Mouse (Mus musculus) forebrain, embryonic 11.5 days (tissue): ENCODE measurements at regions not wholly inside any gene's neighbourhood (a gene's known extent, or its start where the extent isn't known, plus 50 kb on each side); places are given as distances from the start of the nearest gene placed in this dataset.
A peak's percentile ranks its signal among the peaks of the same experiment; 100 is the strongest.

Source experiments
- ATAC-seq: fragments of 200-750 bp; cut with Nextera tagmentation; replicated peaks from 2 replicates; pipeline ENCODE4 v1.8.0; 2017; ENCODE audit warnings: moderate TSS enrichment; ENCODE audit not compliant: low FRiP score
- DNase-seq: peaks from one replicate; pipeline ENCODE4 v3.0.0-alpha.2; 2017; ENCODE audit warnings: low spot score
- H3K27ac ChIP-seq: fragments of 300-500 bp; sonication (generic); 2 replicates; pipeline ENCODE4 v1.5.1; 2014; ENCODE audit warnings: low read depth, low read length
- H3K27me3 ChIP-seq: fragments of 300-500 bp; sonication (generic); 2 replicates; pipeline ENCODE4 v1.6.1; 2014; ENCODE audit warnings: mild to moderate bottlenecking, low read length, mixed read lengths; ENCODE audit not compliant: control insufficient read depth, insufficient read depth
- H3K36me3 ChIP-seq: fragments of 300-500 bp; sonication (generic); 2 replicates; pipeline ENCODE4 v1.6.1; 2014; ENCODE audit warnings: mild to moderate bottlenecking, low read length, moderate library complexity, mixed read lengths; ENCODE audit not compliant: control insufficient read depth, insufficient read depth
- H3K4me1 ChIP-seq: fragments of 300-500 bp; sonication (generic); replicated peaks from 2 replicates; pipeline ENCODE4 v1.6.1; 2014; ENCODE audit warnings: low read length, mixed read lengths; ENCODE audit not compliant: control insufficient read depth, insufficient read depth
- H3K4me2 ChIP-seq: fragments of 300-500 bp; sonication (generic); 2 replicates; pipeline ENCODE4 v1.6.1; 2014; ENCODE audit warnings: low read depth, mild to moderate bottlenecking, low read length, moderate library complexity, mixed read lengths; ENCODE audit not compliant: severe bottlenecking
- H3K4me3 ChIP-seq: fragments of 300-500 bp; sonication (generic); 2 replicates; pipeline ENCODE4 v1.5.1; 2014; ENCODE audit warnings: low read depth, low read length
- H3K9ac ChIP-seq: fragments of 300-500 bp; sonication (generic); 2 replicates; pipeline ENCODE4 v1.6.1; 2014; ENCODE audit warnings: low read length
- H3K9me3 ChIP-seq: fragments of 300-500 bp; sonication (generic); 2 replicates; pipeline ENCODE4 v1.6.1; 2016; ENCODE audit warnings: low read length, mixed read lengths; ENCODE audit not compliant: control insufficient read depth
- WGBS: fragments of 180-500 bp; shearing (Covaris S2); extraction: QIAGEN DNeasy Blood & Tissue Kit; methylation state at CpG from one replicate; pipeline ENCODE4 v1.1.7; 2014; 5-methylcytosine and 5-hydroxymethylcytosine counted together

DNA sequence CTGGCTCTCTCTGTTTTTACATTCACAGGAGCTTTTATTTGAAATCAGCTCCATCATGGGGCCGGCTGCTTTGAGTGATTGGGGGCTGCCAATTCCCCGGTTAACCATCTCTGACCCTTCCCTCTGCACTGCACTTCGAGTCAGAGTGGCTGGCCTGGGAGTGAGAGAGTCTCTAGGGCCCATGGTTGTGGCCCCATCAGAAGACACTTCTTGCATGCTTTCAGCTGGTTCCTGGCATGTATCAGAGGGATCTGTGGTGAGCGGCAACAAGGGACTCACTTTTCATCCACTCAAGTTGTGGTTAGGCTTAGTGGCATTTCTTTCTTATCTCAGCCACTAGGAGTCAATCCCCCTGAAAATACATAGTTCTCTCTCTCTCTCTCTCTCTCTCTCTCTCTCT lies 341.8 kb upstream of the Adgrl2 start:
- Histone ChIP-seq H3K27ac (no peak overlapping the region), H3K4me2 (no peak overlapping the region), H3K4me3 (no peak overlapping the region), H3K36me3 (no peaks in the 10 kb centered on the region), H3K9me3 (no peaks in the 10 kb centered on the region), H3K4me1 (peaks cover 13% of the 10 kb centered on the region), H3K9ac (no peak overlapping the region), H3K27me3 (no peaks in the 10 kb centered on the region)
- ATAC-seq (peak; percentile 16; the same call in 1 of the 2 replicates), DNase-seq (peak; percentile 57)
- WGBS: 11% methylated on average over 4 of the region's 4 CpGs

DNA sequence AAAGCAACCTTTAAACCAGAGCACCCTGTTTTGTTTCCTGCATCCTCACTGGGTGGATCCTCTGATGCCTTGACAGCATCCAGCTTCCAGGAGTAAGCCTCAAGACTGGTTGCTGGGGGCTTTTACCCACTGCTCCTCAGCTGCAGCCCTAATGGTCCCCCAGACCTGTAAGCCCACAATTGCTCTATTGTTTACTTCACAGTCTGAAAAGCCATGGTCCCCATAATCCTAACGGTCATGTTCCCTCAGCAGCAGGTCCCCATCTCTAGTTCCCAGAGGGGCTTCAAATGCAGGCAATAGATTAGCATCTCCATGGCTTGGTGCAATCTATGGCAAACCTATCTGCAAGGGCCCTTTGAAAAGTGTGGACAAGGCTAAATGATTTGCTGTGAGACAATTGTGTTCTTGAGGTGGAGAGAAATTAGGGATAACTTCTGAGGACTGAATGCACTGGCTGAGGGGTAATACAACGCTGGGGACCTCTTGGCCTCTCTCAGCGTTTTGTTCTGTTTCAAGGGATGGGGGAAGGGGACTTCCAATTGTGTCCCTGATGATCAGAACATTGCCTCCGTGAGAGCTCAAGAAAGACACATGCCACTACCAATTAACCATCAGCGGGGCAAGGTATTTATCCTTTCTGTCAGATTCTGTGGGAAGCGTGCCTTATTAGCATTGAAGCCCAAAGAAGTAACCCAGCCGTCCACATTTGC lies 341.1 kb upstream of the Adgrl2 start:
- Histone ChIP-seq H3K4me3 (no peak overlapping the region), H3K27ac (peak overlapping the region; percentile 19; the same call in 1 of the 2 replicates), H3K27me3 (no peaks in the 10 kb centered on the region), H3K4me1 (peaks cover 13% of the 10 kb centered on the region), H3K36me3 (no peaks in the 10 kb centered on the region), H3K4me2 (peak overlapping the region; percentile 12; the same call in 1 of the 2 replicates), H3K9ac (no peak overlapping the region), H3K9me3 (no peaks in the 10 kb centered on the region)
- DNase-seq (peak; percentile 52), ATAC-seq (peak; percentile 78)
- 8% methylated on average over 7 of the region's 7 CpGs for WGBS

GRCm38 (mm10) chr3:149330716-149331115 lies 340.4 kb upstream of the Adgrl2 start:
- ATAC-seq: no peak
- no peaks in the 10 kb centered on the region for H3K36me3 ChIP-seq
- H3K4me3 ChIP-seq: no peak overlapping the region
- 64% methylated on average over 10 of the region's 10 CpGs for WGBS
- peaks cover 13% of the 10 kb centered on the region for H3K4me1 ChIP-seq
- H3K9ac ChIP-seq: no peak overlapping the region
- H3K27ac ChIP-seq: peak overlapping the region; percentile 19; the same call in 1 of the 2 replicates
- H3K4me2 ChIP-seq: no peak overlapping the region
- no peaks in the 10 kb centered on the region for H3K9me3 ChIP-seq
- peak; percentile 51 for DNase-seq
- H3K27me3 ChIP-seq: no peaks in the 10 kb centered on the region

GRCm38 (mm10) chr3:149330041-149330440 lies 339.7 kb upstream of the Adgrl2 start:
- H3K36me3 ChIP-seq: no peaks in the 10 kb centered on the region
- H3K4me2 ChIP-seq: no peak overlapping the region
- ATAC-seq (no peak), DNase-seq (no peak)
- no peak overlapping the region for H3K9ac ChIP-seq
- H3K27me3 ChIP-seq: no peaks in the 10 kb centered on the region
- WGBS: 71% methylated on average over 10 of the region's 10 CpGs
- peaks cover 13% of the 10 kb centered on the region for H3K4me1 ChIP-seq
- no peaks in the 10 kb centered on the region for H3K9me3 ChIP-seq
- no peak overlapping the region for H3K4me3 ChIP-seq
- no peak overlapping the region for H3K27ac ChIP-seq

- WGBS: 89% methylated on average over 6 of the region's 6 CpGs
- H3K4me1 ChIP-seq: peaks cover 13% of the 10 kb centered on the region
- no peak overlapping the region for H3K4me3 ChIP-seq
Observed at GRCm38 (mm10) chr3:149329615-149330014, 339.3 kb upstream of the Adgrl2 start.

GRCm38 (mm10) chr3:149326664-149327063 lies 336.3 kb upstream of the Adgrl2 start:
- Histone ChIP-seq H3K27me3 (no peaks in the 10 kb centered on the region), H3K4me2 (no peak overlapping the region), H3K27ac (no peak overlapping the region), H3K36me3 (no peaks in the 10 kb centered on the region), H3K9ac (no peak overlapping the region), H3K9me3 (no peaks in the 10 kb centered on the region), H3K4me1 (peaks cover 6% of the 10 kb centered on the region; the same call in 1 of the 2 replicates), H3K4me3 (no peak overlapping the region)
- ATAC-seq: no peak
- DNase-seq: no peak
- 73% methylated on average over 5 of the region's 5 CpGs for WGBS

More at GRCm38 (mm10) chr3:149329615-149330014, 339.3 kb upstream of the Adgrl2 start:
- no peak overlapping the region for H3K27ac ChIP-seq
- H3K4me2 ChIP-seq: no peak overlapping the region
- no peak for DNase-seq
- H3K27me3 ChIP-seq: no peaks in the 10 kb centered on the region
- no peak for ATAC-seq
- H3K9me3 ChIP-seq: no peaks in the 10 kb centered on the region
- no peak overlapping the region for H3K9ac ChIP-seq
- H3K36me3 ChIP-seq: no peaks in the 10 kb centered on the region

- no peaks in the 10 kb centered on the region for H3K9me3 ChIP-seq
- H3K27me3 ChIP-seq: no peaks in the 10 kb centered on the region
- H3K4me1 ChIP-seq: no peaks in the 10 kb centered on the region
- H3K9ac ChIP-seq: no peak overlapping the region
- 64% methylated on average over 2 of the region's 2 CpGs for WGBS
- no peak overlapping the region for H3K4me3 ChIP-seq
- H3K36me3 ChIP-seq: no peaks in the 10 kb centered on the region
- H3K27ac ChIP-seq: no peak overlapping the region
- ATAC-seq (no peak), DNase-seq (no peak)
- no peak overlapping the region for H3K4me2 ChIP-seq
Observed at GRCm38 (mm10) chr3:149324088-149324487, 333.7 kb upstream of the Adgrl2 start.

- no peak overlapping the region for H3K27ac ChIP-seq
- 75% methylated on average over 9 of the region's 9 CpGs for WGBS
- H3K9ac ChIP-seq: no peak overlapping the region
- H3K9me3 ChIP-seq: no peaks in the 10 kb centered on the region
- no peaks in the 10 kb centered on the region for H3K36me3 ChIP-seq
- ATAC-seq (no peak), DNase-seq (no peak)
- 0 out of 2 replicates have a peak, but pooled peaks cover 4% of the 10 kb centered on the region for H3K4me1 ChIP-seq
- H3K4me2 ChIP-seq: no peak overlapping the region
- H3K27me3 ChIP-seq: no peaks in the 10 kb centered on the region
- H3K4me3 ChIP-seq: no peak overlapping the region
Observed at GRCm38 (mm10) chr3:149318728-149319127, 328.4 kb upstream of the Adgrl2 start.

DNA sequence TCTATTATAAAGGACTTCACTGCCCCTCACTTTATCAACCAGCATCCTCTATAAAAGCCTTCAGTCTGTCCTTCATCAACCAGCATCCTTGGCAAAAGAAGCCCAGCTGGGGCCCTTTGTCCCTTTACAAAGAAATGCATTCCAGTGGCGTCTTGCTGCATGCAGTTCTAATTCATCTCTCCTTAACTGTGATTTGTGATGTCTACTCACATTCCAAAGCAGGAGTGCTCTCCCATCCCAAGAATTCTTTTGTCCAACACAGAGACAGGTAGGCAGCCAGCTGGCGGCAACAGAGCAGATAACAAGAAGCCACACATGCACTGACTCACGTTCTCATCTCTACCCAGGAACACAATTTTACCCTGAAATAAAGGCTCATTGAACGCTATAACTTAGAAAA lies 323.9 kb upstream of the Adgrl2 start:
- DNase-seq: no peak
- H3K4me3 ChIP-seq: no peak overlapping the region
- no peak overlapping the region for H3K9ac ChIP-seq
- no peak overlapping the region for H3K27ac ChIP-seq
- H3K36me3 ChIP-seq: no peaks in the 10 kb centered on the region
- no peaks in the 10 kb centered on the region for H3K27me3 ChIP-seq
- no peak for ATAC-seq
- no peaks in the 10 kb centered on the region for H3K9me3 ChIP-seq
- 32% methylated on average over 4 of the region's 4 CpGs for WGBS
- H3K4me1 ChIP-seq: 0 out of 2 replicates have a peak, but pooled peaks cover 4% of the 10 kb centered on the region
- no peak overlapping the region for H3K4me2 ChIP-seq
